Mouse (Mus musculus) hindbrain, embryonic 13.5 days (tissue): ENCODE data around the gene Slc28a1. TPM values are rescaled to one million over a fixed set of nuclear protein-coding genes. Genes with fewer than 3 reads are reported as not detected.

Experiments used
- ATAC-seq: fragments of 200-750 bp; cut with Nextera tagmentation; 2 replicates; pipeline ENCODE4 v1.8.0; 2017; ENCODE audit warnings: moderate TSS enrichment; ENCODE audit not compliant: low FRiP score
- H3K27ac ChIP-seq: fragments of 300-500 bp; sonication (generic); 2 replicates; pipeline ENCODE4 v1.5.1; 2015; ENCODE audit warnings: inconsistent platforms, mild to moderate bottlenecking, moderate library complexity
- H3K27me3 ChIP-seq: fragments of 300-500 bp; sonication (generic); 2 replicates; pipeline ENCODE4 v1.6.1; 2015; ENCODE audit warnings: mild to moderate bottlenecking, inconsistent platforms
- H3K36me3 ChIP-seq: fragments of 300-500 bp; sonication (generic); 2 replicates; pipeline ENCODE4 v1.6.1; 2015; ENCODE audit warnings: mild to moderate bottlenecking, inconsistent platforms
- H3K4me1 ChIP-seq: fragments of 300-500 bp; sonication (generic); replicated peaks from 2 replicates; pipeline ENCODE4 v1.6.1; 2015; ENCODE audit warnings: inconsistent platforms
- H3K4me2 ChIP-seq: fragments of 300-500 bp; sonication (generic); 2 replicates; pipeline ENCODE4 v1.6.1; 2015; ENCODE audit warnings: inconsistent platforms, mild to moderate bottlenecking, moderate library complexity
- H3K4me3 ChIP-seq: fragments of 300-500 bp; sonication (generic); 2 replicates; pipeline ENCODE4 v1.5.1; 2015; ENCODE audit warnings: mild to moderate bottlenecking, inconsistent platforms
- H3K9ac ChIP-seq: fragments of 300-500 bp; sonication (generic); 2 replicates; pipeline ENCODE4 v1.6.1; 2015; ENCODE audit warnings: mild to moderate bottlenecking, inconsistent platforms
- H3K9me3 ChIP-seq: fragments of 300-500 bp; sonication (generic); 2 replicates; pipeline ENCODE4 v1.6.1; 2016; ENCODE audit warnings: inconsistent platforms
- WGBS: fragments of 180-500 bp; shearing (Covaris S2); methylation state at CpG from one replicate; pipeline ENCODE4 v1.1.7; 2015; 5-methylcytosine and 5-hydroxymethylcytosine counted together
- polyA plus RNA-seq: library from polyadenylated mRNA; unstranded; fragments of >200 nt; fragmentation: Nextera tagmentation; extraction: Ambion mirVana; gene quantifications from 2 replicates; pipeline ENCODE4 v1.2.1, GENCODE M21; 2015

Slc28a1 gene
- not detected in 2 replicates for polyA plus RNA-seq

- H3K4me2 ChIP-seq = no peak within 1 kb of the TSS
- H3K4me3 ChIP-seq = no peak within 1 kb of the TSS
- no peaks in the 10 kb centered on the region for H3K4me1 ChIP-seq
- no peak within 1 kb of the TSS for H3K27ac ChIP-seq
- no peaks in the 10 kb centered on the region for H3K36me3 ChIP-seq
- ATAC-seq = no peak
- H3K9me3 ChIP-seq = no peaks in the 10 kb centered on the region
- H3K27me3 ChIP-seq = no peaks in the 10 kb centered on the region
- no peak within 1 kb of the TSS for H3K9ac ChIP-seq
- WGBS = 87% methylated on average over 6 of the region's 6 CpGs
These were observed at the start of gene Slc28a1 for GRCm38 (mm10) chr7:81114555-81114954. Slc28a1 (plus strand) TSS chr7:81114799.

DNA sequence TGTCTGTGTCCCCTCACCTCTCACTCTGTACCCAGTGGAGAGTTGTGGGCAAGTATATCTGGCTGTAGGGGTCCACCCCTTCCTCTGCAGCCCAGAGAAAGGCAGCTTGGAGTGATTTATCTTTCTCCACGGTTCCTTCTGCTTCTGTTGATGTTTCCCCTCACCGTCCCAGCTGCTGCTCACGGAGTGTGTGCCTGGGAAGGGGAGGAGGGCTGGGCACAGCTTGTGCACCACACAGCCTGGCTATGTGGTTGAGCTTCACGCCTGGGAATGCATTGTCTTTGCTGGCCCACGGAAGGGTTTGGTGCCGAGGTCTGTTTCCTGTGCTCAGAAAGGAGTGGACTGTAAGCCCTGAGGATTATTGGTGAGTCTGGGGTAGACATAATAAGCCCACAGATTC lies 47.9 kb upstream of the Slc28a1 start:
- 48% methylated on average over 6 of the region's 6 CpGs for WGBS
- no peak overlapping the region for H3K9ac ChIP-seq
- no peak overlapping the region for H3K27ac ChIP-seq
- H3K4me3 ChIP-seq = no peak overlapping the region
- no peak overlapping the region for H3K4me2 ChIP-seq
- H3K9me3 ChIP-seq = no peaks in the 10 kb centered on the region
- no peak for ATAC-seq
- H3K4me1 ChIP-seq = peaks cover 6% of the 10 kb centered on the region; the same call in 1 of the 2 replicates
- H3K36me3 ChIP-seq = no peaks in the 10 kb centered on the region
- no peaks in the 10 kb centered on the region for H3K27me3 ChIP-seq

DNA sequence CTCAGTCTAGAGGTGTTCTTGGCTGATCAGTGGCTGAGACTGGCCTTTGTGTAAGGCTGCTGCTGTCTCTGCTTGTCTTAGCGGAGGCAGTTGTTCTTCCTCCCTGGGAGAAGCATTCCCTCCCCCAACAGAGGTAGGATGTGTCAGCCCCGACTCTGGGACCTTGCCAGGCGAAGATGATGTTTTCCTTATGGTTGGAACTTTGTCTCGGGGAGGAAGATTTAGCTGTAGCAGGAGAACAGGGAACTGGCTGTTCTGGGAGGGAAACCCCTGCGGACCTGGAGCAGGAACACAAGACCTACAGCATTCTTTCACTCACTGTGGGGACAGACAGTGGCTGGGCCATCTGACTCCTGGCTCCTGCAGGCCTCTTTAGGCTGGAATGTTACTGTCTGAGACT lies 42.1 kb upstream of the Slc28a1 start:
- ATAC-seq = no peak
- Histone ChIP-seq H3K4me1 (no peaks in the 10 kb centered on the region), H3K36me3 (no peaks in the 10 kb centered on the region), H3K4me3 (no peak overlapping the region), H3K4me2 (no peak overlapping the region), H3K27me3 (0 out of 2 replicates have a peak, but pooled peaks cover 3% of the 10 kb centered on the region), H3K9me3 (no peaks in the 10 kb centered on the region), H3K9ac (no peak overlapping the region), H3K27ac (no peak overlapping the region)
- 61% methylated on average over 5 of the region's 5 CpGs for whole genome bisulfite sequencing

- Histone ChIP-seq H3K36me3 (no peaks in the 10 kb centered on the region), H3K4me2 (no peak overlapping the region), H3K27me3 (0 out of 2 replicates have a peak, but pooled peaks cover 3% of the 10 kb centered on the region), H3K9me3 (no peaks in the 10 kb centered on the region), H3K4me1 (no peaks in the 10 kb centered on the region), H3K27ac (no peak overlapping the region), H3K9ac (no peak overlapping the region), H3K4me3 (no peak overlapping the region)
- ATAC-seq = no peak
- 86% methylated on average over 5 of the region's 5 CpGs for WGBS
These were observed 41.3 kb upstream of the Slc28a1 start for GRCm38 (mm10) chr7:81073273-81073672.

DNA sequence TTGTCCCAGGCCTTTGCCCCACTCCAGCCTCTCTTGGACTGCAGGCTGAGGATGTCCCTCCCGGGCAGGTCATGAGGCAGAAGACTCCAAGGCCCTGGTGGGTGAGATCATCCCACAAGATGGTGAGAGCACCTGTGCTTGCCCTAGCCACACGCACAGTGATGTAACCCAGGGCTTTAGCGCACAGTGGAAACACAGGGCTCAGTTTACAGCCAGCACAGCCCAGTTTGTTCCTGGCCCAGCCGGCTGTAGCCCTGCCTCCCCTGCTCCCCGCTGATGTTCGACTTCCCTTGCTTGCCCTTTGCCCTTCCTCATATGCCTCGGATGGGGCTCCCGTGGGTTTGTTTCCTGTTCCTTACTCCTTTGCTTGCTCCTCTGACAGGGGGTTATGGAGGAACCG lies 40.1 kb upstream of the Slc28a1 start:
- Histone ChIP-seq H3K4me2 (no peak overlapping the region), H3K9ac (no peak overlapping the region), H3K4me1 (no peaks in the 10 kb centered on the region), H3K27me3 (0 out of 2 replicates have a peak, but pooled peaks cover 3% of the 10 kb centered on the region), H3K9me3 (no peaks in the 10 kb centered on the region), H3K36me3 (no peaks in the 10 kb centered on the region), H3K27ac (no peak overlapping the region), H3K4me3 (no peak overlapping the region)
- WGBS = 71% methylated on average over 9 of the region's 9 CpGs
- no peak for ATAC-seq

DNA sequence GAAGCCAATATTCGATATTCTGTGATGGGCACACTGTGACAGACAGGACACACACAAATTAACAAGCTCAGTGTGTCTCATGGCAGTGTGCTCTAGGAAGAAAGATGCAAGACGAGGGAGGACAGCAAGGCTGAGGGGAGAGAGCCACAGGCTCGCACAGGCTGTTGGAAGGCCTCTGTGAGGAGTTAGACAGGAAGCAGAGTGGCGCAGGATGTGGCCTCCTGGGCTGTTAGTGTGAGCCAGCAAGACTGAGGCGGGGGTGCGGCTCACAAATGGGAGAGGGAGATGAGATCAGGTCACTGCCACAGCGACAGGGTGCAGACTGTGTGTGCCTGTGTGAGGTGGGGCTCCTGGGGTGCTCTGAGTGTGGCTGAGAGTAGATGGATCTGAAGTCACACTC lies 39.3 kb upstream of the Slc28a1 start:
- no peak for ATAC-seq
- no peaks in the 10 kb centered on the region for H3K36me3 ChIP-seq
- WGBS = 69% methylated on average over 7 of the region's 7 CpGs
- no peak overlapping the region for H3K9ac ChIP-seq
- 0 out of 2 replicates have a peak, but pooled peaks cover 3% of the 10 kb centered on the region for H3K27me3 ChIP-seq
- H3K27ac ChIP-seq = no peak overlapping the region
- H3K9me3 ChIP-seq = no peaks in the 10 kb centered on the region
- H3K4me3 ChIP-seq = no peak overlapping the region
- H3K4me1 ChIP-seq = no peaks in the 10 kb centered on the region
- H3K4me2 ChIP-seq = no peak overlapping the region

- Histone ChIP-seq H3K27ac (no peak overlapping the region), H3K27me3 (0 out of 2 replicates have a peak, but pooled peaks cover 3% of the 10 kb centered on the region), H3K4me2 (no peak overlapping the region), H3K4me1 (peaks cover 1% of the 10 kb centered on the region), H3K4me3 (no peak overlapping the region), H3K9me3 (no peaks in the 10 kb centered on the region), H3K9ac (no peak overlapping the region), H3K36me3 (no peaks in the 10 kb centered on the region)
- ATAC-seq = no peak
- 88% methylated on average over 5 of the region's 5 CpGs for WGBS
These were observed 38.9 kb upstream of the Slc28a1 start for GRCm38 (mm10) chr7:81075732-81076131.

DNA sequence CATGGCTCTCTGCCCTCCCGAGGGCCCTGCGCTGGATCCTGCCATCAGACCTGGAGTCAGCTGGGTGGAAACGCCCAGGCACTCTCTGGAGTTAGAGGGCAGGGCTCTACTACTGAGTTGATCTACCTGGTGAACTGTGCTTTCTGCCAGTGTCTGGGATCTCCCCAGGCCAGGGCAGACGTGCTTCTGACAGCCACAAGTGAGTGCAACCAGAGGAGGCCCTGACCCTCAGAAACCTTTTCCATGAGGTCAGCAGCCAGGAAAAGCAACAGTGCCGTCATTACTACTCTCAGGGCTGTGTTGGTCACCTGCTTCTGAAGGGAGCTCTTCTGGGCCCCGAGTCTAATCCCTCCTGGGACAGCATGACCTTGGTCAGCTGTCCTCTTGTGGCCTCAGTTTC lies 37.6 kb upstream of the Slc28a1 start:
- no peak for ATAC-seq
- peaks cover 6% of the 10 kb centered on the region for H3K4me1 ChIP-seq
- H3K27me3 ChIP-seq = 0 out of 2 replicates have a peak, but pooled peaks cover 3% of the 10 kb centered on the region
- H3K27ac ChIP-seq = no peak overlapping the region
- H3K36me3 ChIP-seq = no peaks in the 10 kb centered on the region
- no peak overlapping the region for H3K4me2 ChIP-seq
- no peak overlapping the region for H3K4me3 ChIP-seq
- H3K9me3 ChIP-seq = no peaks in the 10 kb centered on the region
- H3K9ac ChIP-seq = no peak overlapping the region
- WGBS = 75% methylated on average over 6 of the region's 6 CpGs

DNA sequence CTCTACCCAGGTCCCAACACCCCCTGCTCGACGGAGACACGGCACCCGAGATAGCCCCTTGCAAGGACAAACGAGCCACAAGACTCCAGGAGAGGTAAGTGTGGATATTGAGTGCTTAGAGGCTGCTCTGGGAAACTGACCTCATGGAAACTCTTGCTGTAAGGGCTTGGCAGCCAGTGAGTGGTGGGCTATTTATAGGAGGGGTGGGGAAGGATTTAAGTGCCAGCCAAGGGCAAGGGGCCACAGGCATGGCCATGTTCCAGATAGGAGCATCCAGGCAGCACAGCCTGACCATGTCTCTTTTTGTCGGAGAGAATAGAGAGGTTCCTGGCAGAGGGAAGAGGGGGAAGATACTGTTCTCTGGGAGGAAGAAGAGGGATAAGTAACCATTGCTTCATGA lies 35.9 kb upstream of the Slc28a1 start:
- no peak overlapping the region for H3K27ac ChIP-seq
- 0 out of 2 replicates have a peak, but pooled peaks cover 3% of the 10 kb centered on the region for H3K27me3 ChIP-seq
- no peaks in the 10 kb centered on the region for H3K36me3 ChIP-seq
- H3K4me2 ChIP-seq = no peak overlapping the region
- no peak overlapping the region for H3K9ac ChIP-seq
- no peak for ATAC-seq
- H3K9me3 ChIP-seq = no peaks in the 10 kb centered on the region
- WGBS = 90% methylated on average over 6 of the region's 6 CpGs
- H3K4me1 ChIP-seq = peaks cover 6% of the 10 kb centered on the region
- H3K4me3 ChIP-seq = no peak overlapping the region

DNA sequence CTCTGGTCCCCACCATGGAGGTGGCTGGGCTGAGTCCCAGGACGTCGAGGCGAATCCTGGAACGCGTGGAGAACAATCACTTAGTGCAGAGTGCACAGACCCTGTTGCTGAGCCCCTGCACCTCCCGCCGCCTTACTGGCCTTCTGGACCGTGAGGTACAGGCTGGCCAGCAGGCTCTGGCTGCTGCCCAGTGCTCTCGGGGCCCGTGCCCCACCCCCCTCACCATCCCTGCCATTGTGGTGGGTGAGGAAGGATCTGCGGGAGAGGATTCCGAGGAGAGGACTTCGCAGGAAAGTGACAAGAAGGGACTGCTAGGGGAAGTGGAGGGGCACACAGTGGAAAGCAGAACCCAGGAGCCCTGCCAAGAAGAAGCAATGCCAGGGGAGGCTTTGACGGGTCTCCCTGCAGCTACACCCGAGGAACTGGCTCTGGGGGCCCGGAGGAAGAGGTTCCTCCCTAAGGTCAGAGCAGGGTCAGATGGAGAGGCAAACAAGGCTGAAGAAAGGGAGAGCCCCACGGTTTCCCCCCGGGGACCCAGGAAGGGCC lies 21.1 kb upstream of the Slc28a1 start:
- Histone ChIP-seq H3K27me3 (no peaks in the 10 kb centered on the region), H3K9me3 (no peaks in the 10 kb centered on the region; the same call in 1 of the 2 replicates), H3K9ac (no peak overlapping the region; the same call in 1 of the 2 replicates), H3K36me3 (no peaks in the 10 kb centered on the region), H3K4me3 (no peak overlapping the region), H3K4me2 (no peak overlapping the region), H3K4me1 (no peaks in the 10 kb centered on the region; the same call in 1 of the 2 replicates), H3K27ac (no peak overlapping the region)
- no peak for ATAC-seq
- 50% methylated on average over 18 of the region's 18 CpGs for WGBS

GRCm38 (mm10) chr7:81094104-81094757 lies 20.4 kb upstream of the Slc28a1 start:
- no peak for ATAC-seq
- 76% methylated on average over 6 of the region's 6 CpGs for WGBS

GRCm38 (mm10) chr7:81100341-81100740 lies 14.3 kb upstream of the Slc28a1 start:
- no peak for ATAC-seq
- H3K36me3 ChIP-seq = no peaks in the 10 kb centered on the region
- no peak overlapping the region for H3K9ac ChIP-seq
- peaks cover 1% of the 10 kb centered on the region for H3K4me1 ChIP-seq
- H3K4me2 ChIP-seq = no peak overlapping the region
- H3K9me3 ChIP-seq = no peaks in the 10 kb centered on the region
- no peaks in the 10 kb centered on the region for H3K27me3 ChIP-seq
- 81% methylated on average over 5 of the region's 5 CpGs for WGBS
- H3K4me3 ChIP-seq = no peak overlapping the region
- no peak overlapping the region for H3K27ac ChIP-seq

More at GRCm38 (mm10) chr7:81094104-81094757, 20.4 kb upstream of the Slc28a1 start:
- Histone ChIP-seq H3K4me1 (no peaks in the 10 kb centered on the region; the same call in 1 of the 2 replicates), H3K9me3 (no peaks in the 10 kb centered on the region; the same call in 1 of the 2 replicates), H3K36me3 (no peaks in the 10 kb centered on the region), H3K27me3 (no peaks in the 10 kb centered on the region), H3K27ac (no peak overlapping the region), H3K4me3 (no peak overlapping the region), H3K9ac (no peak overlapping the region), H3K4me2 (no peak overlapping the region)

DNA sequence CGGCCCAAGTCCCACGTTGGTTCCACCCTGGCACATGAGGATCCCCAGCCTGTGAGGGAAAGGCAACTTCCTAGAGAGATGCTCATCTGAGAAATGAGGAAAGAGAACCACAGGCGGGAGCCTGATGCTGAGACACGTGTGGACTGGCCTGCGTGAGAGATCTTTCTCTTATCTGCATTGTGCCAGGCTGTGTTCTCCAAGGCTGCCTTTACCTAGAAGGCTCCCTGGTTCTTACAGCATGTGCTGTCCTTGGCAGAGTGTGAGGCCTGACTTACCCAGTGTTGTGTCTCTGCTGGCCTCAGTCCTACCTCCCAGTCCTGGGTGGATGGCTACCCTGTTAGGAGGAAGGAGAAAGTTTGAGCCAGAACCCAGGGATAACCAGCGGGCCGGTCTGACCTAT lies 11.7 kb upstream of the Slc28a1 start:
- no peak overlapping the region for H3K27ac ChIP-seq
- WGBS = 94% methylated on average over 7 of the region's 7 CpGs
- no peak overlapping the region for H3K4me3 ChIP-seq
- H3K27me3 ChIP-seq = no peaks in the 10 kb centered on the region
- H3K9ac ChIP-seq = no peak overlapping the region
- H3K9me3 ChIP-seq = no peaks in the 10 kb centered on the region
- ATAC-seq = no peak
- H3K4me1 ChIP-seq = peaks cover 6% of the 10 kb centered on the region
- no peaks in the 10 kb centered on the region for H3K36me3 ChIP-seq
- no peak overlapping the region for H3K4me2 ChIP-seq
